8 mouse cellular contexts compared by ENCODE assay signal in the genomic region with DNA sequence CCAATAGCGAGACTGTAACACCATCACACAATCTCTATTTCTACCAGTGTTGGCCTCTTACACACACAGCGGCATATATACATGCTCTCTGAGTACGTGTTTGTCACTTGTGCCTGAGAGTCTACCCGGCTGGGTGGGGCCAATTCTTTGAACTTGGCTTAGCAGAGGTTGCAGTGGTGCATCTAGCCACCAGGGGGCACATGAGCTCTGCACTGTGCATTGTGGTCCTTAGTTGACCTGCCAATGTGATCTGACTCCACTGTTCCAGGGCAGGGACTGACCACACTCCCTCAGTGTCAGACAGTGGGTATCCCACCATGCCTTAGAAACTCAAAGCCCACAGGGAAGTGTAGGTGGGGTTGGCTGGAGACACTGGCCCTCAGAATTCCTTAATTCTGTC. TPM values are rescaled to one million over a fixed set of nuclear protein-coding genes. Genes with fewer than 3 reads are reported as not detected.
DNase-seq lines count a peak whose midpoint lies in the region; ATAC-seq and TF ChIP-seq lines count a peak whose summit lies in the region.

No protein-coding gene starts in this region.

- peak in 2 of 3 experiments; percentile 80 to 92; a peak in 4 of 6 replicates for TF ChIP-seq CTCF in MEL (IDR thresholded peaks at IDR 0.05 in 2 of 3, conservative IDR thresholded peaks at IDR 0.05 in 1 of 3; ENCODE audit: control insufficient read depth in 1 of 3, insufficient read depth in 1 of 3, low read depth in 2 of 3, low read length in 3 of 3, poor library complexity in 1 of 3, severe bottlenecking in 1 of 3)

- no peaks in the 10 kb centered on the region for H3K79me2 ChIP-seq in MEL (ENCODE audit: control insufficient read depth, insufficient read depth, low read length, poor library complexity)

- TF ChIP-seq EP300 in MEL (IDR thresholded peaks at IDR 0.05; ENCODE audit: low read depth in 1 of 2, low read length in 2 of 2) = no peak

- 63% methylated on average over 4 of the region's 4 CpGs for WGBS in hindbrain, embryonic 11.5 days
- 54% methylated on average over 4 of the region's 4 CpGs for WGBS in hindbrain, embryonic 13.5 days
- WGBS in embryonic facial prominence, embryonic 11.5 days = 56% methylated on average over 4 of the region's 4 CpGs

- no peaks in the 10 kb centered on the region for H3K4me1 ChIP-seq in hindbrain, embryonic 11.5 days (replicated peaks; ENCODE audit: control insufficient read depth, insufficient read depth, low read length)
- H3K4me1 ChIP-seq in hindbrain, embryonic 13.5 days (replicated peaks) = no peaks in the 10 kb centered on the region
- peaks cover 8 to 23% of the 10 kb centered on the region in 2 experiments for H3K4me1 ChIP-seq in MEL (ENCODE audit: control insufficient read depth in 1 of 2, insufficient read depth in 2 of 2, low read length in 2 of 2)
- H3K4me1 ChIP-seq in embryonic facial prominence, embryonic 11.5 days (ENCODE audit: control insufficient read depth, insufficient read depth, low read length) = no peaks in the 10 kb centered on the region

- no peak for ATAC-seq in hindbrain, embryonic 11.5 days (ENCODE audit: low FRiP score)
- ATAC-seq in hindbrain, embryonic 13.5 days (ENCODE audit: low FRiP score) = no peak
- no peak for ATAC-seq in embryonic facial prominence, embryonic 11.5 days (replicated peaks; ENCODE audit: insufficient number of reproducible peaks, low FRiP score, low TSS enrichment, low read depth)
- peak; percentile 23; the same call in 1 of the 2 replicates for ATAC-seq in monocyte, adult 5-6 weeks (replicated peaks; ENCODE audit: insufficient number of reproducible peaks, low FRiP score, low TSS enrichment, poor library complexity, severe bottlenecking)

- no peaks in the 10 kb centered on the region for H3K9me3 ChIP-seq in hindbrain, embryonic 11.5 days (ENCODE audit: control insufficient read depth, low read length)
- no peaks in the 10 kb centered on the region for H3K9me3 ChIP-seq in hindbrain, embryonic 13.5 days
- H3K9me3 ChIP-seq in MEL (replicated peaks; ENCODE audit: insufficient read depth, low read length) = no peaks in the 10 kb centered on the region
- no peaks in the 10 kb centered on the region for H3K9me3 ChIP-seq in embryonic facial prominence, embryonic 11.5 days (replicated peaks; ENCODE audit: control insufficient read depth, low read length)

- H3K36me3 ChIP-seq in hindbrain, embryonic 11.5 days (ENCODE audit: control insufficient read depth, insufficient read depth, low read length) = no peaks in the 10 kb centered on the region
- H3K36me3 ChIP-seq in hindbrain, embryonic 13.5 days = no peaks in the 10 kb centered on the region
- H3K36me3 ChIP-seq in MEL (ENCODE audit: control insufficient read depth in 1 of 2, insufficient read depth in 2 of 2, low read length in 2 of 2) = no peaks in the 10 kb centered on the region
- no peaks in the 10 kb centered on the region for H3K36me3 ChIP-seq in embryonic facial prominence, embryonic 11.5 days (replicated peaks; ENCODE audit: control insufficient read depth, insufficient read depth, low read depth, low read length)

- H3K27ac ChIP-seq in hindbrain, embryonic 11.5 days (ENCODE audit: low read depth, low read length) = no peak overlapping the region
- H3K27ac ChIP-seq in hindbrain, embryonic 13.5 days = no peak overlapping the region
- H3K27ac ChIP-seq in MEL (ENCODE audit: control insufficient read depth, low read depth, low read length) = no peak overlapping the region
- H3K27ac ChIP-seq in embryonic facial prominence, embryonic 11.5 days (replicated peaks; ENCODE audit: low read depth, low read length) = no peak overlapping the region

- DNase-seq in hindbrain, embryonic 11.5 days (ENCODE audit: low spot score) = peak; percentile 69
- peak; percentile 88 for DNase-seq in MEL (ENCODE audit: low read depth, low spot score)
- peak; percentile 65 for DNase-seq in embryonic facial prominence, embryonic 11.5 days (ENCODE audit: low spot score)
- peak; percentile 72 to 74 for DNase-seq in kidney, postnatal 4 days
- peak; percentile 87 for DNase-seq in thymus, postnatal 4 days
- DNase-seq in Muller cell, postnatal 12 days (ENCODE audit: inconsistent ontology term) = no peak

- no peak overlapping the region for H3K4me3 ChIP-seq in hindbrain, embryonic 11.5 days (ENCODE audit: low read depth, low read length)
- no peak overlapping the region for H3K4me3 ChIP-seq in hindbrain, embryonic 13.5 days
- H3K4me3 ChIP-seq in MEL (ENCODE audit: control insufficient read depth in 1 of 2, insufficient read depth in 1 of 2, low read depth in 2 of 2, low read length in 2 of 2) = no peak overlapping the region
- no peak overlapping the region for H3K4me3 ChIP-seq in embryonic facial prominence, embryonic 11.5 days (ENCODE audit: low read depth, low read length)

- H3K9ac ChIP-seq in hindbrain, embryonic 11.5 days (ENCODE audit: low read depth, low read length) = no peak overlapping the region
- no peak overlapping the region for H3K9ac ChIP-seq in hindbrain, embryonic 13.5 days
- no peak overlapping the region for H3K9ac ChIP-seq in MEL (ENCODE audit: control insufficient read depth, low read depth, low read length, poor library complexity, severe bottlenecking)
- no peak overlapping the region for H3K9ac ChIP-seq in embryonic facial prominence, embryonic 11.5 days (replicated peaks; ENCODE audit: low read length)

- no peak for TF ChIP-seq POLR2A in MEL (IDR thresholded peaks at IDR 0.05; ENCODE audit: control insufficient read depth in 1 of 2, insufficient read depth in 1 of 2, low read depth in 1 of 2, low read length in 2 of 2, poor library complexity in 1 of 2)

- peak; percentile 35 for TF ChIP-seq RAD21 in MEL (IDR thresholded peaks at IDR 0.05; ENCODE audit: low read depth, low read length)

- no peaks in the 10 kb centered on the region; the same call in 1 of the 2 replicates for H3K27me3 ChIP-seq in hindbrain, embryonic 11.5 days (ENCODE audit: control insufficient read depth, insufficient read depth, low read length)
- H3K27me3 ChIP-seq in hindbrain, embryonic 13.5 days = 0 out of 2 replicates have a peak, but pooled peaks cover 5% of the 10 kb centered on the region
- H3K27me3 ChIP-seq in MEL (ENCODE audit: control insufficient read depth in 1 of 2, insufficient read depth in 2 of 2, low read length in 2 of 2) = no peaks in the 10 kb centered on the region
- no peaks in the 10 kb centered on the region for H3K27me3 ChIP-seq in embryonic facial prominence, embryonic 11.5 days (ENCODE audit: control insufficient read depth, insufficient read depth, low read length)

- no peak overlapping the region for H3K4me2 ChIP-seq in hindbrain, embryonic 11.5 days (replicated peaks; ENCODE audit: low read depth, low read length)
- no peak overlapping the region for H3K4me2 ChIP-seq in hindbrain, embryonic 13.5 days
- no peak overlapping the region for H3K4me2 ChIP-seq in embryonic facial prominence, embryonic 11.5 days (ENCODE audit: low read depth, low read length)

TF ChIP-seq in MEL, 35 proteins besides CTCF, POLR2A, EP300 and RAD21:
- TF ChIP-seq MAX (IDR thresholded peaks at IDR 0.05; ENCODE audit: low read length) (0 out of 2 replicates have a peak, but pooled peaks have one; percentile 10), SMC3 (IDR thresholded peaks at IDR 0.05; ENCODE audit: low read depth, low read length) (peak; percentile 67), ZC3H11A (IDR thresholded peaks at IDR 0.05; ENCODE audit: low read depth, low read length) (peak; percentile 24; the same call in 1 of the 2 replicates), MYC (IDR thresholded peaks at IDR 0.05; ENCODE audit: low read depth, low read length) (0 out of 2 replicates have a peak, but pooled peaks have one; percentile 51), NRF1 (IDR thresholded peaks at IDR 0.05; ENCODE audit: insufficient read depth, low read depth, low read length, poor library complexity, severe bottlenecking) (no peak)

RNA-seq across cellular contexts. Expression of a gene that starts 34.1 kb away (rescaled TPM):
- polyA plus RNA-seq in hindbrain, embryonic 11.5 days (2014; fragmentation: Nextera tagmentation; extraction: Ambion mirVana) = 8.9 and 10.8 TPM in 2 replicates
- 32.4 and 34.9 TPM in 2 replicates for polyA plus RNA-seq in hindbrain, embryonic 13.5 days (2015; fragmentation: Nextera tagmentation; extraction: Ambion mirVana)
- total RNA-seq in MEL (2012; rRNA removed) = 14.4 and 17.0 TPM in 2 replicates
- 10 to 100 TPM in 1 of 2 experiments, not detected in 1; 35.2 TPM for polyA plus RNA-seq in MEL (2012; ENCODE audit: insufficient read depth in 1 of 2, insufficient read length in 2 of 2, low read depth in 1 of 2, low replicate concordance in 2 of 2, missing spikeins in 1 of 2)
- 5.7 and 8.9 TPM in 2 replicates for polyA plus RNA-seq in embryonic facial prominence, embryonic 11.5 days (2014; fragmentation: Nextera tagmentation; extraction: Ambion mirVana)
- total RNA-seq in monocyte, adult 5-6 weeks (2017) = 0.19 TPM in 1 of 3 replicates, not detected in the others
